Mouse (Mus musculus) embryonic fibroblast, embryonic 13.5 days (primary cell): ENCODE results near the gene Tmem117.

ENCODE experiments used
- CTCF ChIP-seq: IDR thresholded peaks from 2 replicates; pipeline ENCODE4 v1.5.1; 2011; ENCODE audit warnings: mild to moderate bottlenecking, control low read depth, low read length, moderate library complexity, borderline replicate concordance; ENCODE audit not compliant: insufficient read depth
- POLR2A ChIP-seq: IDR thresholded peaks from 2 replicates; pipeline ENCODE4 v1.6.1; 2011; ENCODE audit warnings: low read depth, mild to moderate bottlenecking, control low read depth, low read length, moderate library complexity

GRCm38 (mm10) chr15:95070881-95071280 lies 441.8 kb downstream of the Tmem117 start:
- TF ChIP-seq CTCF: no peak
- no peak for TF ChIP-seq POLR2A
